In genomic region chr16:33928788-33929462, GRCm38 (mm10) we compare ENCODE assay signal across 11 mouse cellular contexts. TPM values are rescaled to one million over a fixed set of nuclear protein-coding genes. Genes with fewer than 3 reads are reported as not detected.
DNase-seq lines count a peak whose midpoint lies in the region; ATAC-seq and TF ChIP-seq lines count a peak whose summit lies in the region.
"Had no signal": no experiment of that assay in that cellular context is flagged by ENCODE, and none has a peak within 500 bp of the region (broad histone marks: within the 10 kb centered on the region; RNA-seq: fewer than 3 reads in every experiment).

No protein-coding gene starts in this region.

- no peak for DNase-seq in embryonic facial prominence, embryonic 14.5 days (ENCODE audit: low spot score)
- no peak for DNase-seq in embryonic facial prominence, embryonic 10.5 days (ENCODE audit: low spot score)
- DNase-seq in kidney, postnatal 0 days (ENCODE audit: low spot score) = no peak
- no peak for DNase-seq in kidney, adult 9 months
- no peak for DNase-seq in stomach, postnatal 0 days (ENCODE audit: low spot score)
- no peak for DNase-seq in right cerebral cortex, postnatal 14 days
- no peak for DNase-seq in cerebellum, adult 11-12 months
- DNase-seq: B cell, adult 2 months; spleen, adult 18-20 months had no signal

- no peak overlapping the region for H3K4me2 ChIP-seq in embryonic facial prominence, embryonic 14.5 days (ENCODE audit: low read depth, low read length)
- H3K4me2 ChIP-seq in kidney, postnatal 0 days (ENCODE audit: low read length) = no peak overlapping the region
- H3K4me2 ChIP-seq in stomach, embryonic 16.5 days (ENCODE audit: low read depth, low read length) = no peak overlapping the region
- H3K4me2 ChIP-seq in stomach, postnatal 0 days (replicated peaks; ENCODE audit: low read depth) = no peak overlapping the region

- H3K36me3 ChIP-seq in embryonic facial prominence, embryonic 14.5 days (ENCODE audit: control insufficient read depth, insufficient read depth, low read length) = peaks cover 8% of the 10 kb centered on the region; the same call in 1 of the 2 replicates
- peaks cover 64% of the 10 kb centered on the region for H3K36me3 ChIP-seq in embryonic facial prominence, embryonic 10.5 days (replicated peaks)
- no peaks in the 10 kb centered on the region for H3K36me3 ChIP-seq in kidney, postnatal 0 days (ENCODE audit: insufficient read depth, low read length)
- no peaks in the 10 kb centered on the region for H3K36me3 ChIP-seq in stomach, embryonic 16.5 days (ENCODE audit: control insufficient read depth, insufficient read depth, low read length)
- no peaks in the 10 kb centered on the region for H3K36me3 ChIP-seq in stomach, postnatal 0 days (ENCODE audit: control insufficient read depth, insufficient read depth, low read length)

- no peak overlapping the region for H3K4me3 ChIP-seq in embryonic facial prominence, embryonic 14.5 days (ENCODE audit: low read depth, low read length)
- no peak overlapping the region for H3K4me3 ChIP-seq in embryonic facial prominence, embryonic 10.5 days
- H3K4me3 ChIP-seq in kidney, postnatal 0 days (replicated peaks; ENCODE audit: low read depth, low read length) = no peak overlapping the region
- H3K4me3 ChIP-seq in stomach, embryonic 16.5 days (replicated peaks; ENCODE audit: low read length) = no peak overlapping the region
- no peak overlapping the region for H3K4me3 ChIP-seq in stomach, postnatal 0 days (ENCODE audit: low read depth, low read length)

- TF ChIP-seq EP300 in stomach, postnatal 0 days (optimal IDR thresholded peaks at IDR 0.05) = no peak

- no peaks in the 10 kb centered on the region for H3K9me3 ChIP-seq in embryonic facial prominence, embryonic 14.5 days (ENCODE audit: control insufficient read depth, low read length)
- no peaks in the 10 kb centered on the region for H3K9me3 ChIP-seq in embryonic facial prominence, embryonic 10.5 days
- H3K9me3 ChIP-seq in kidney, postnatal 0 days (replicated peaks; ENCODE audit: low read length) = no peaks in the 10 kb centered on the region
- no peaks in the 10 kb centered on the region for H3K9me3 ChIP-seq in stomach, embryonic 16.5 days (replicated peaks; ENCODE audit: control insufficient read depth, low read length)
- no peaks in the 10 kb centered on the region for H3K9me3 ChIP-seq in stomach, postnatal 0 days (ENCODE audit: control insufficient read depth, low read length)

- no peak overlapping the region for H3K9ac ChIP-seq in embryonic facial prominence, embryonic 14.5 days (ENCODE audit: low read depth, low read length)
- no peak overlapping the region for H3K9ac ChIP-seq in kidney, postnatal 0 days (ENCODE audit: low read depth, low read length)
- no peak overlapping the region for H3K9ac ChIP-seq in stomach, embryonic 16.5 days (ENCODE audit: low read length)
- H3K9ac ChIP-seq in stomach, postnatal 0 days (ENCODE audit: low read length) = no peak overlapping the region

- peaks cover 30% of the 10 kb centered on the region for H3K4me1 ChIP-seq in embryonic facial prominence, embryonic 14.5 days (ENCODE audit: control insufficient read depth, insufficient read depth, low read length)
- H3K4me1 ChIP-seq in embryonic facial prominence, embryonic 10.5 days = peaks cover 14% of the 10 kb centered on the region
- peaks cover 5% of the 10 kb centered on the region; the same call in 1 of the 2 replicates for H3K4me1 ChIP-seq in kidney, postnatal 0 days (replicated peaks; ENCODE audit: insufficient read depth, low read length)
- peaks cover 37% of the 10 kb centered on the region for H3K4me1 ChIP-seq in stomach, embryonic 16.5 days (ENCODE audit: control insufficient read depth, insufficient read depth, low read length)
- peaks cover 4% of the 10 kb centered on the region for H3K4me1 ChIP-seq in stomach, postnatal 0 days (replicated peaks; ENCODE audit: control insufficient read depth, insufficient read depth)

- H3K27ac ChIP-seq in embryonic facial prominence, embryonic 14.5 days (replicated peaks; ENCODE audit: low read depth, low read length) = peak overlapping the region; percentile 21; the same call in 1 of the 2 replicates
- no peak overlapping the region for H3K27ac ChIP-seq in embryonic facial prominence, embryonic 10.5 days (replicated peaks)
- H3K27ac ChIP-seq in kidney, postnatal 0 days = peak overlapping the region; percentile 54; the same call in 1 of the 2 replicates
- H3K27ac ChIP-seq in stomach, embryonic 16.5 days (ENCODE audit: low read length) = 0 out of 2 replicates have a peak overlapping the region, but pooled peaks have one; percentile 7
- H3K27ac ChIP-seq in stomach, postnatal 0 days (replicated peaks) = no peak overlapping the region

- TF ChIP-seq CTCF in kidney, postnatal 0 days (IDR thresholded peaks at IDR 0.05; ENCODE audit: low read depth) = no peak
- TF ChIP-seq CTCF in stomach, postnatal 0 days (IDR thresholded peaks at IDR 0.05; ENCODE audit: low read depth) = no peak

- 66% methylated on average over 9 of the region's 9 CpGs for WGBS in embryonic facial prominence, embryonic 14.5 days
- WGBS in embryonic facial prominence, embryonic 10.5 days = 87% methylated on average over 9 of the region's 9 CpGs
- 72% methylated on average over 9 of the region's 9 CpGs for WGBS in kidney, postnatal 0 days
- WGBS in stomach, embryonic 16.5 days = 62% methylated on average over 9 of the region's 9 CpGs
- 51% methylated on average over 9 of the region's 9 CpGs for WGBS in stomach, postnatal 0 days

- no peaks in the 10 kb centered on the region for H3K27me3 ChIP-seq in embryonic facial prominence, embryonic 14.5 days (replicated peaks; ENCODE audit: control insufficient read depth, insufficient read depth, low read length)
- H3K27me3 ChIP-seq in embryonic facial prominence, embryonic 10.5 days (replicated peaks; ENCODE audit: low read depth, poor library complexity, severe bottlenecking) = no peaks in the 10 kb centered on the region
- no peaks in the 10 kb centered on the region for H3K27me3 ChIP-seq in kidney, postnatal 0 days (ENCODE audit: insufficient read depth, low read length)
- no peaks in the 10 kb centered on the region for H3K27me3 ChIP-seq in stomach, embryonic 16.5 days (ENCODE audit: control insufficient read depth, insufficient read depth, low read length)
- H3K27me3 ChIP-seq in stomach, postnatal 0 days (ENCODE audit: control insufficient read depth, insufficient read depth, low read length) = no peaks in the 10 kb centered on the region

- ATAC-seq in embryonic facial prominence, embryonic 14.5 days (ENCODE audit: low read depth) = no peak; the same call in 1 of the 2 replicates
- ATAC-seq in kidney, postnatal 0 days (replicated peaks; ENCODE audit: low FRiP score, low read depth) = no peak
- ATAC-seq in stomach, embryonic 16.5 days (ENCODE audit: insufficient read depth, low FRiP score) = no peak
- ATAC-seq in stomach, postnatal 0 days (ENCODE audit: low FRiP score, low TSS enrichment) = no peak
- ATAC-seq: inflammation-experienced regulatory T-cells, adult 6 months had no signal

RNA-seq across cellular contexts. Expression of gene Umps, which starts 37.9 kb away (rescaled TPM):
- 45.7 and 51.2 TPM in 2 replicates for polyA plus RNA-seq in embryonic facial prominence, embryonic 14.5 days (2014; fragmentation: Nextera tagmentation; extraction: Ambion mirVana)
- 105 and 106 TPM in 2 replicates for polyA plus RNA-seq in embryonic facial prominence, embryonic 10.5 days (2016; fragmentation: Nextera tagmentation; extraction: Ambion mirVana)
- 37.9 and 41.7 TPM in 2 replicates for polyA plus RNA-seq in kidney, postnatal 0 days (2015; fragmentation: Nextera tagmentation; extraction: Ambion mirVana)
- 53.5 and 54.5 TPM in 2 replicates for polyA plus RNA-seq in stomach, embryonic 16.5 days (2015; fragmentation: Nextera tagmentation; extraction: Ambion mirVana)
- 24.0 and 26.4 TPM in 2 replicates for polyA plus RNA-seq in stomach, postnatal 0 days (2015; fragmentation: Nextera tagmentation; extraction: Ambion mirVana)

Comparison
In these comparisons a context has a peak if more than half of its experiments do, and no peak if none do; other contexts are left out.
1. H3K27ac ChIP-seq: peak in embryonic facial prominence, embryonic 14.5 days (single experiment), kidney, postnatal 0 days (single experiment) and stomach, embryonic 16.5 days (single experiment); none in embryonic facial prominence, embryonic 10.5 days (single experiment) and stomach, postnatal 0 days (single experiment).